Mouse (Mus musculus): ENCODE results near the gene Umod.

DNA sequence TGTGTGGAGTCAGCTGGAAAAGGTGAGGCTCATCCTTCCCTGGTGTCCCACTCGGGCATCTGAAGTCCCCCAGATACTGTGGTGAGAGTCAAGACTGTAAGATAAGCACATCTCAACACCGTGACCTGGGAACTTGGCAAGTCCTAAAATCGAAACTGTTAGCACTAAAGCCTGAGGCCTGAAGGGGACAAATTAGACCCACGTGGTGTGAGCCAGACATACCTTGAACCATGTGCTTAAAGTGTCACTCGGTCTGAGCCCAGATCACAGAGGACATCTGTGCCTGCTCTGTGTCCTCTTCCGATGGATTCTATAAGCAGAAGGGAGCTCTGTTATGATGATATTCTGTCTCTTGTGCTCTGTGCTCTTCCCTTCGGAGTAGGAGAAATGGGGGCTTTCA lies 49.5 kb upstream of the Umod start:
- TF ChIP-seq CTCF (IDR thresholded peaks at IDR 0.05; ENCODE audit: borderline replicate concordance, extremely low read depth, insufficient read depth, insufficient read length) (no peak), POLR2A (IDR thresholded peaks at IDR 0.05; ENCODE audit: borderline replicate concordance, extremely low read depth, insufficient read depth, insufficient read length, poor library complexity, severe bottlenecking) (no peak)
